9 mouse cellular contexts compared by ENCODE assay signal in genomic region chr1:168502266-168502665, GRCm38 (mm10).
DNase-seq lines count a peak whose midpoint lies in the region; ATAC-seq and TF ChIP-seq lines count a peak whose summit lies in the region.
"Had no signal": no experiment of that assay in that cellular context is flagged by ENCODE, and none has a peak within 500 bp of the region (broad histone marks: within the 10 kb centered on the region; RNA-seq: fewer than 3 reads in every experiment).

No protein-coding gene starts in this region.

- no peak overlapping the region for H3K9ac ChIP-seq in forebrain, embryonic 11.5 days (ENCODE audit: low read length)
- H3K9ac ChIP-seq in forebrain, postnatal 0 days = no peak overlapping the region
- H3K9ac ChIP-seq in lung, postnatal 0 days (replicated peaks; ENCODE audit: low read depth) = no peak overlapping the region
- H3K9ac ChIP-seq: neural tube, embryonic 15.5 days had no signal

- H3K27me3 ChIP-seq in forebrain, embryonic 11.5 days (ENCODE audit: control insufficient read depth, insufficient read depth, low read length) = no peaks in the 10 kb centered on the region
- H3K27me3 ChIP-seq in forebrain, postnatal 0 days (ENCODE audit: insufficient read depth, low read length) = no peaks in the 10 kb centered on the region
- no peaks in the 10 kb centered on the region for H3K27me3 ChIP-seq in lung, postnatal 0 days (replicated peaks; ENCODE audit: insufficient read depth, low read length)
- no peaks in the 10 kb centered on the region for H3K27me3 ChIP-seq in cerebellum, adult 2 months (ENCODE audit: control insufficient read depth, insufficient read depth, low read length)
- H3K27me3 ChIP-seq: neural tube, embryonic 15.5 days had no signal

- TF ChIP-seq EP300 in lung, postnatal 0 days (IDR thresholded peaks at IDR 0.05) = peak; percentile 71

- no peaks in the 10 kb centered on the region for H3K9me3 ChIP-seq in forebrain, embryonic 11.5 days (ENCODE audit: control insufficient read depth, low read length)
- no peaks in the 10 kb centered on the region for H3K9me3 ChIP-seq in forebrain, postnatal 0 days (ENCODE audit: low read length)
- no peaks in the 10 kb centered on the region for H3K9me3 ChIP-seq in lung, postnatal 0 days (ENCODE audit: low read length)
- H3K9me3 ChIP-seq: neural tube, embryonic 15.5 days had no signal

- no peak overlapping the region for H3K4me2 ChIP-seq in forebrain, embryonic 11.5 days (ENCODE audit: low read depth, low read length, severe bottlenecking)
- H3K4me2 ChIP-seq in forebrain, postnatal 0 days (ENCODE audit: low read depth) = no peak overlapping the region
- no peak overlapping the region for H3K4me2 ChIP-seq in lung, postnatal 0 days (replicated peaks; ENCODE audit: low read depth, low read length)
- H3K4me2 ChIP-seq: neural tube, embryonic 15.5 days had no signal

- H3K4me3 ChIP-seq in forebrain, embryonic 11.5 days (ENCODE audit: low read depth, low read length) = no peak overlapping the region
- no peak overlapping the region for H3K4me3 ChIP-seq in forebrain, postnatal 0 days (ENCODE audit: low read depth, low read length)
- no peak overlapping the region for H3K4me3 ChIP-seq in lung, postnatal 0 days (ENCODE audit: low read depth, low read length)
- no peak overlapping the region for H3K4me3 ChIP-seq in cerebellum, adult 2 months (replicated peaks; ENCODE audit: insufficient read depth, low read depth, low read length)
- H3K4me3 ChIP-seq: neural tube, embryonic 15.5 days had no signal

- no peak overlapping the region for H3K27ac ChIP-seq in forebrain, embryonic 11.5 days (ENCODE audit: low read depth, low read length)
- no peak overlapping the region for H3K27ac ChIP-seq in forebrain, postnatal 0 days (ENCODE audit: low read depth, low read length)
- H3K27ac ChIP-seq in lung, postnatal 0 days (ENCODE audit: low read length) = no peak overlapping the region; the same call in 1 of the 2 replicates
- no peak overlapping the region for H3K27ac ChIP-seq in cerebellum, adult 2 months (ENCODE audit: insufficient read depth, low read length)
- H3K27ac ChIP-seq: neural tube, embryonic 15.5 days had no signal

- whole genome bisulfite sequencing in forebrain, embryonic 11.5 days = 38% methylated on average over 7 of the region's 7 CpGs
- 23% methylated on average over 7 of the region's 7 CpGs for WGBS in forebrain, postnatal 0 days
- whole genome bisulfite sequencing in lung, postnatal 0 days = 37% methylated on average over 7 of the region's 7 CpGs
- 46% methylated on average over 7 of the region's 7 CpGs for WGBS in cerebellum, adult 2 months

- H3K4me1 ChIP-seq in forebrain, embryonic 11.5 days (replicated peaks; ENCODE audit: control insufficient read depth, insufficient read depth, low read length) = peaks cover 5% of the 10 kb centered on the region
- no peaks in the 10 kb centered on the region for H3K4me1 ChIP-seq in forebrain, postnatal 0 days (ENCODE audit: insufficient read depth)
- no peaks in the 10 kb centered on the region; the same call in 1 of the 2 replicates for H3K4me1 ChIP-seq in lung, postnatal 0 days (ENCODE audit: insufficient read depth, low read depth, low read length)
- H3K4me1 ChIP-seq in cerebellum, adult 2 months (ENCODE audit: control insufficient read depth, insufficient read depth, low read length) = no peaks in the 10 kb centered on the region
- H3K4me1 ChIP-seq: neural tube, embryonic 15.5 days had no signal

- no peak for DNase-seq in forebrain, embryonic 11.5 days (ENCODE audit: low spot score)
- no peak for DNase-seq in forebrain, postnatal 0 days
- peak; percentile 53 to 64 for DNase-seq in adrenal gland, postnatal 36 days
- peak; percentile 60 for DNase-seq in heart, postnatal 4 days
- peak; percentile 75 for DNase-seq in lung, postnatal 0 days (ENCODE audit: low spot score)
- DNase-seq in frontal cortex, adult 2 months (ENCODE audit: extremely low spot score in 1 of 2, low spot score in 1 of 2) = no peak
- no peak for DNase-seq in cerebellum, adult 11 months
- no peak for DNase-seq in cerebellum, adult 2 months

- TF ChIP-seq CTCF in forebrain, postnatal 0 days (IDR thresholded peaks at IDR 0.05; ENCODE audit: low read depth) = no peak
- TF ChIP-seq CTCF in lung, postnatal 0 days (IDR thresholded peaks at IDR 0.05) = no peak
- TF ChIP-seq CTCF in cerebellum, adult 2 months (IDR thresholded peaks at IDR 0.05; ENCODE audit: borderline replicate concordance, insufficient read depth, low read depth, low read length) = no peak

- peak; percentile 57; the same call in 1 of the 2 replicates for ATAC-seq in forebrain, embryonic 11.5 days (replicated peaks; ENCODE audit: low FRiP score)
- no peak for ATAC-seq in forebrain, postnatal 0 days
- ATAC-seq in lung, postnatal 0 days = peak; percentile 91

- H3K36me3 ChIP-seq in forebrain, embryonic 11.5 days (ENCODE audit: control insufficient read depth, insufficient read depth, low read length) = no peaks in the 10 kb centered on the region
- H3K36me3 ChIP-seq in forebrain, postnatal 0 days (ENCODE audit: insufficient read depth) = no peaks in the 10 kb centered on the region
- no peaks in the 10 kb centered on the region for H3K36me3 ChIP-seq in lung, postnatal 0 days (ENCODE audit: insufficient read depth, low read length)
- H3K36me3 ChIP-seq: neural tube, embryonic 15.5 days had no signal

- TF ChIP-seq POLR2A in cerebellum, adult 2 months (IDR thresholded peaks at IDR 0.05; ENCODE audit: borderline replicate concordance, insufficient read depth, low read length) = no peak

Comparison
In these comparisons a context has a peak if more than half of its experiments do, and no peak if none do; other contexts are left out.
1. DNase-seq: peak in adrenal gland, postnatal 36 days (2 of 2), heart, postnatal 4 days (single experiment) and lung, postnatal 0 days (single experiment); none in forebrain, embryonic 11.5 days (single experiment), forebrain, postnatal 0 days (single experiment), frontal cortex, adult 2 months (0 of 2), cerebellum, adult 11 months (single experiment) and cerebellum, adult 2 months (0 of 2).